Mouse (Mus musculus): ENCODE results near the gene Chadl. TPM values are rescaled to one million over a fixed set of nuclear protein-coding genes. Genes with fewer than 3 reads are reported as not detected.

Gene Chadl
- polyA plus RNA-seq, 1 experiment, result 0.03 TPM

DNA sequence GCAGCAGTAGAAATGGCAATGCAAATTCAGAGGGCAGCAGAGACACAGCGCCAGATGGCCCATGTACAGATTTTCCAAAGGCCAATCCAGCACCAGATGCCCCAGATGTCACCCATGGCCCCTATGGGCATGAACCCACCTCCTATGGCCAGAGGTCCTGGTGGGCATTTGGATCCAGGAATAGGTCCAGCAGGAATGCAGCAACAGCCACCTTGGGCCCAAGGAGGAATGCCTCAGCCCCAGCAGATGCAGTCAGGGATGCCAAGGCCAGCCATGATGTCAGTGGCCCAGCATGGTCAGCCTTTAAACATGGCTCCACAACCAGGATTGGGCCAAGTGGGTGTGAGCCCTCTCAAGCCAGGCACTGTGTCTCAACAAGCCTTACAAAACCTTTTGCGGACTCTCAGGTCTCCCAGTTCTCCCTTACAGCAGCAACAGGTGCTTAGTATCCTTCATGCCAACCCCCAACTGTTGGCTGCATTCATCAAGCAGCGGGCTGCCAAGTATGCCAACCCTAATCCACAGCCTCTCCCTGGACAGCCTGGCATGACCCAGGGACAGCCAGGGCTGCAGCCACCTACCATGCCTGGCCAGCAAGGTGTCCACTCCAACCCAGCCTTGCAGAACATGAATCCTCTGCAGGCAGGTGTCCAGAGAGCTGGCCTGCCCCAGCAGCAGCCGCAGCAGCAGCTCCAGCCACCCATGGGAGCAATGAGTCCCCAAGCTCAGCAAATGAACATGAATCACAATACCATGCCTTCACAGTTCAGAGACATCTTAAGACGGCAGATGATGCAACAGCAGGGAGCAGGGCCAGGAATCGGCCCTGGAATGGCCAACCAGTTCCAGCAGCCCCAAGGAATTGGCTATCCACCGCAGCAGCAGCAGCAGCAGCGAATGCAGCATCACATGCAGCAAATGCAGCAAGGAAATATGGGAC is 47.3 kb downstream of the Chadl start:
- no peak for TF ChIP-seq GATA1 (IDR thresholded peaks at IDR 0.05; ENCODE audit: low read length)
- TF ChIP-seq TAL1 (IDR thresholded peaks at IDR 0.05; ENCODE audit: low read length), result no peak

More for the DNA sequence above, 47.3 kb downstream of the Chadl start:
- Histone ChIP-seq H3K36me3 (ENCODE audit: control insufficient read depth) (peaks cover 76% of the 10 kb centered on the region), H3K4me1 (ENCODE audit: control insufficient read depth) (no peaks in the 10 kb centered on the region), H3K4me3 (replicated peaks) (no peak overlapping the region), H3K27me3 (ENCODE audit: control insufficient read depth) (no peaks in the 10 kb centered on the region), H3K9me3 (ENCODE audit: control insufficient read depth, low read length) (no peaks in the 10 kb centered on the region)

Other genes with a start within 250 kb of the Chadl start
- 2.0 and 2.4 TPM in 2 replicates for gene Rbx1, start 231.0 kb downstream of the Chadl start, polyA plus RNA-seq (2012)
- gene Ep300, start 111.9 kb downstream of the Chadl start, polyA plus RNA-seq (2012), result 2.2 and 2.4 TPM in 2 replicates
- 0.52 and 0.74 TPM in 2 replicates for gene L3mbtl2, start 33.4 kb downstream of the Chadl start, polyA plus RNA-seq (2012)
- 0.78 and 0.85 TPM in 2 replicates for gene Zc3h7b, start 47.8 kb upstream of the Chadl start, polyA plus RNA-seq (2012)
- 43.1 and 44.2 TPM in 2 replicates for gene Rangap1, start 48.2 kb upstream of the Chadl start, polyA plus RNA-seq (2012)
- 0.26 and 0.90 TPM in 2 replicates for gene Tef, start 105.1 kb upstream of the Chadl start, polyA plus RNA-seq (2012)
- 1.7 and 2.3 TPM in 2 replicates for gene Tob2, start 161.5 kb upstream of the Chadl start, polyA plus RNA-seq (2012)
- 1.9 and 3.0 TPM in 2 replicates for gene Phf5a, start 174.6 kb upstream of the Chadl start, polyA plus RNA-seq (2012)
- gene Aco2, start 175.0 kb upstream of the Chadl start, polyA plus RNA-seq (2012), result 17.5 and 19.1 TPM in 2 replicates
- 5.2 and 7.4 TPM in 2 replicates for gene Polr3h, start 229.0 kb upstream of the Chadl start, polyA plus RNA-seq (2012)
- not detected in 2 replicates for gene Csdc2, start 239.5 kb upstream of the Chadl start, polyA plus RNA-seq (2012)

Measured in erythroblast, embryonic 14.5 days (primary cell).